Comparison of ENCODE assay signal across 17 mouse cellular contexts in genomic region chr7:125588721-125589120, GRCm38 (mm10). TPM values are rescaled to one million over a fixed set of nuclear protein-coding genes. Genes with fewer than 3 reads are reported as not detected.
DNase-seq lines count a peak whose midpoint lies in the region; ATAC-seq and TF ChIP-seq lines count a peak whose summit lies in the region.
"Had no signal": no experiment of that assay in that cellular context is flagged by ENCODE, and none has a peak within 500 bp of the region (broad histone marks: within the 10 kb centered on the region; RNA-seq: fewer than 3 reads in every experiment).

No protein-coding gene starts in this region.

- peaks cover 3% of the 10 kb centered on the region for H3K4me1 ChIP-seq in liver, postnatal 0 days (ENCODE audit: insufficient read depth)
- H3K4me1 ChIP-seq: forebrain, embryonic 13.5 days; midbrain, embryonic 15.5 days; stomach, embryonic 15.5 days had no signal

- no peak for TF ChIP-seq EP300 in liver, postnatal 0 days (IDR thresholded peaks at IDR 0.05; ENCODE audit: low read depth)

- no peak overlapping the region for H3K27ac ChIP-seq in liver, postnatal 0 days (ENCODE audit: low read depth)
- H3K27ac ChIP-seq: forebrain, embryonic 13.5 days; heart, adult 2 months; macrophage; midbrain, embryonic 15.5 days; stomach, embryonic 15.5 days had no signal

- H3K9me3 ChIP-seq in liver, postnatal 0 days (ENCODE audit: low read length) = no peaks in the 10 kb centered on the region
- H3K9me3 ChIP-seq: forebrain, embryonic 13.5 days; midbrain, embryonic 15.5 days; stomach, embryonic 15.5 days had no signal

- H3K36me3 ChIP-seq in liver, postnatal 0 days (replicated peaks; ENCODE audit: insufficient read depth, low read length) = no peaks in the 10 kb centered on the region
- H3K36me3 ChIP-seq: midbrain, embryonic 15.5 days; stomach, embryonic 15.5 days had no signal

- H3K4me3 ChIP-seq in liver, postnatal 0 days (ENCODE audit: low read depth, low read length) = no peak overlapping the region
- H3K4me3 ChIP-seq: forebrain, embryonic 13.5 days; heart, adult 2 months; midbrain, embryonic 15.5 days; stomach, embryonic 15.5 days had no signal

- 46% methylated on average over 4 of the region's 4 CpGs for WGBS in liver, postnatal 0 days (ENCODE audit: insufficient replicate concordance)

- DNase-seq in liver, postnatal 0 days = peak; percentile 52
- no peak for DNase-seq in liver
- peak; percentile 89 for DNase-seq in induced T-regulatory cell, adult 2 months (ENCODE audit: low read depth)
- DNase-seq in thymus, postnatal 0 days (ENCODE audit: low spot score) = peak; percentile 84
- DNase-seq in right cerebral cortex, postnatal 25 days = no peak
- no peak for DNase-seq in neural tube, embryonic 10.5 days (ENCODE audit: extremely low spot score, low spot score)
- no peak for DNase-seq in urinary bladder, adult 18-20 months (ENCODE audit: low spot score in 2 of 2)
- DNase-seq: heart, adult 2 months; heart, postnatal 10 days; kidney, postnatal 10 days had no signal

- TF ChIP-seq CTCF in liver, postnatal 0 days (IDR thresholded peaks at IDR 0.05; ENCODE audit: low read depth) = no peak

- H3K4me2 ChIP-seq in liver, postnatal 0 days (ENCODE audit: low read depth, low read length) = no peak overlapping the region
- H3K4me2 ChIP-seq: forebrain, embryonic 13.5 days; midbrain, embryonic 15.5 days; stomach, embryonic 15.5 days had no signal

- H3K9ac ChIP-seq in liver, postnatal 0 days (replicated peaks) = no peak overlapping the region
- H3K9ac ChIP-seq: forebrain, embryonic 13.5 days; midbrain, embryonic 15.5 days; stomach, embryonic 15.5 days had no signal

- no peaks in the 10 kb centered on the region for H3K27me3 ChIP-seq in liver, postnatal 0 days (ENCODE audit: insufficient read depth, low read length)
- H3K27me3 ChIP-seq: forebrain, embryonic 13.5 days; midbrain, embryonic 15.5 days; Patski; stomach, embryonic 15.5 days had no signal

- ATAC-seq in liver, postnatal 0 days = peak; percentile 65
- peak; percentile 91 for ATAC-seq in CD4-positive, CD25-positive, alpha-beta regulatory T cell, adult 4 months
- ATAC-seq: forebrain, embryonic 13.5 days; midbrain, embryonic 15.5 days; Patski had no signal

RNA-seq across cellular contexts. Expression of gene Il21r, which starts 14.5 kb away (rescaled TPM):
- polyA plus RNA-seq in liver, postnatal 0 days (2015; fragmentation: Nextera tagmentation; extraction: Ambion mirVana) = 0.70 TPM in 2 replicates
- 100 to 1,000 TPM in 1 of 2 experiments, 10 to 100 TPM in 1; 99.5 to 157 TPM for polyA plus RNA-seq in CD4-positive, CD25-positive, alpha-beta regulatory T cell, adult 4 months (2017; shearing (Covaris generic))
- 28.2 and 36.8 TPM in 2 replicates for polyA plus RNA-seq in thymus, postnatal 0 days (2015; fragmentation: Nextera tagmentation; extraction: Ambion mirVana)
- polyA plus RNA-seq: neural tube, embryonic 14.5 days; Patski had no signal

RNA-seq across cellular contexts. Expression of gene Il4ra, which starts 36.8 kb away (rescaled TPM):
- 8.7 and 9.5 TPM in 2 replicates for polyA plus RNA-seq in liver, postnatal 0 days (2015; fragmentation: Nextera tagmentation; extraction: Ambion mirVana)
- polyA plus RNA-seq in CD4-positive, CD25-positive, alpha-beta regulatory T cell, adult 4 months (2017; shearing (Covaris generic)) = 100 to 1,000 TPM; 102 to 165 TPM
- 45.8 and 47.1 TPM in 2 replicates for polyA plus RNA-seq in thymus, postnatal 0 days (2015; fragmentation: Nextera tagmentation; extraction: Ambion mirVana)

Comparison
In these comparisons a context has a peak if more than half of its experiments do, and no peak if none do; other contexts are left out.
1. DNase-seq: peak in liver, postnatal 0 days (single experiment), induced T-regulatory cell, adult 2 months (single experiment) and thymus, postnatal 0 days (single experiment); none in liver (single experiment), right cerebral cortex, postnatal 25 days (single experiment), neural tube, embryonic 10.5 days (single experiment) and urinary bladder, adult 18-20 months (0 of 2).
2. RNA of gene Il21r, which starts 14.5 kb away (polyA plus RNA-seq): 99.5 to 157 TPM in CD4-positive, CD25-positive, alpha-beta regulatory T cell, adult 4 months and 28.2 to 36.8 TPM in thymus, postnatal 0 days; 0.70 TPM in liver, postnatal 0 days; every median in the first group is over 10 times any median in the second.